Mouse (Mus musculus): ENCODE measurements around the gene Bmp7. TPM values are rescaled to one million over a fixed set of nuclear protein-coding genes. Genes with fewer than 3 reads are reported as not detected.

The Bmp7 gene
- polyA plus RNA-seq, 1 experiment from 2014 or later: 13.2 TPM

DNA sequence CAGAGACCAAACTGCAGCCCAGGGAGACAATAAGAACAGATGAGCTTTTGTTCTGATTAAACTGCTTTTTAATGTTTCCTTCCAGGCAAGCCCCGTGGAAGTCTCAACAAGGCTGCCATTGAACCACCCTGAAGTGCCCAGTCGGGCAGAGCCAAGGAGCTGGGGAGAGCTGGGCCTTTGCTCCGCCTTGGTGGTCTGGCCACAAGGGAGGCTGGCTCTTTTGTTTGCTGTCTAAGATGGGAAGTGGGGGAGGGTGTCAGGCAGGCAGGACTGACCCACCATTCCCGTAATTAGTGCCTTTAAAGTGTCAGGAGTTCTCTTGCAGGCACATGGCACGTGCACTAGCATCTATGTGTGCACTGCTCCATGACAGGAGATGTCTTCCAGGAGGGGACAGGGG, 18.5 kb upstream of the Bmp7 start:
- Histone ChIP-seq H3K27ac (replicated peaks; ENCODE audit: low read depth, low read length) (no peak overlapping the region), H3K9me3 (ENCODE audit: control insufficient read depth, low read length) (peaks cover 5% of the 10 kb centered on the region; the same call in 1 of the 2 replicates), H3K9ac (replicated peaks; ENCODE audit: low read length) (no peak overlapping the region), H3K27me3 (ENCODE audit: control insufficient read depth, insufficient read depth, low read length) (no peaks in the 10 kb centered on the region), H3K4me1 (ENCODE audit: control insufficient read depth, insufficient read depth, low read length) (peaks cover 7% of the 10 kb centered on the region; the same call in 1 of the 2 replicates), H3K4me2 (ENCODE audit: low read length) (no peak overlapping the region), H3K36me3 (ENCODE audit: control insufficient read depth, insufficient read depth, low read length) (no peaks in the 10 kb centered on the region), H3K4me3 (replicated peaks; ENCODE audit: low read depth, low read length) (no peak overlapping the region)
- 4% methylated on average over 5 of the region's 5 CpGs for WGBS
- DNase-seq (peak; percentile 37), ATAC-seq (ENCODE audit: low FRiP score, low TSS enrichment) (no peak)

- no peaks in the 10 kb centered on the region for H3K36me3 ChIP-seq (ENCODE audit: control insufficient read depth, insufficient read depth, low read length)
- no peak overlapping the region for H3K4me3 ChIP-seq (replicated peaks; ENCODE audit: low read depth, low read length)
- H3K9ac ChIP-seq (replicated peaks; ENCODE audit: low read length): no peak overlapping the region
- ATAC-seq (ENCODE audit: low FRiP score, low TSS enrichment) (no peak), DNase-seq (no peak)
- no peak overlapping the region for H3K4me2 ChIP-seq (ENCODE audit: low read length)
- peaks cover 4% of the 10 kb centered on the region; the same call in 1 of the 2 replicates for H3K27me3 ChIP-seq (ENCODE audit: control insufficient read depth, insufficient read depth, low read length)
- 0 out of 2 replicates have a peak, but pooled peaks cover 8% of the 10 kb centered on the region for H3K4me1 ChIP-seq (ENCODE audit: control insufficient read depth, insufficient read depth, low read length)
- 87% methylated on average over 2 of the region's 2 CpGs for WGBS
- peaks cover 5% of the 10 kb centered on the region; the same call in 1 of the 2 replicates for H3K9me3 ChIP-seq (ENCODE audit: control insufficient read depth, low read length)
- H3K27ac ChIP-seq (replicated peaks; ENCODE audit: low read depth, low read length): no peak overlapping the region
These were observed 11.9 kb upstream of the Bmp7 start for GRCm38 (mm10) chr2:172951976-172952375.

GRCm38 (mm10) chr2:172950722-172951121, 10.6 kb upstream of the Bmp7 start:
- Histone ChIP-seq H3K9ac (replicated peaks; ENCODE audit: low read length) (no peak overlapping the region), H3K4me2 (ENCODE audit: low read length) (no peak overlapping the region), H3K9me3 (ENCODE audit: control insufficient read depth, low read length) (no peaks in the 10 kb centered on the region), H3K27me3 (ENCODE audit: control insufficient read depth, insufficient read depth, low read length) (peaks cover 4% of the 10 kb centered on the region; the same call in 1 of the 2 replicates), H3K4me3 (replicated peaks; ENCODE audit: low read depth, low read length) (no peak overlapping the region), H3K4me1 (ENCODE audit: control insufficient read depth, insufficient read depth, low read length) (0 out of 2 replicates have a peak, but pooled peaks cover 8% of the 10 kb centered on the region), H3K27ac (replicated peaks; ENCODE audit: low read depth, low read length) (no peak overlapping the region), H3K36me3 (ENCODE audit: control insufficient read depth, insufficient read depth, low read length) (no peaks in the 10 kb centered on the region)
- DNase-seq (peak; percentile 42), ATAC-seq (ENCODE audit: low FRiP score, low TSS enrichment) (no peak)
- WGBS: 25% methylated on average over 11 of the region's 11 CpGs

DNA sequence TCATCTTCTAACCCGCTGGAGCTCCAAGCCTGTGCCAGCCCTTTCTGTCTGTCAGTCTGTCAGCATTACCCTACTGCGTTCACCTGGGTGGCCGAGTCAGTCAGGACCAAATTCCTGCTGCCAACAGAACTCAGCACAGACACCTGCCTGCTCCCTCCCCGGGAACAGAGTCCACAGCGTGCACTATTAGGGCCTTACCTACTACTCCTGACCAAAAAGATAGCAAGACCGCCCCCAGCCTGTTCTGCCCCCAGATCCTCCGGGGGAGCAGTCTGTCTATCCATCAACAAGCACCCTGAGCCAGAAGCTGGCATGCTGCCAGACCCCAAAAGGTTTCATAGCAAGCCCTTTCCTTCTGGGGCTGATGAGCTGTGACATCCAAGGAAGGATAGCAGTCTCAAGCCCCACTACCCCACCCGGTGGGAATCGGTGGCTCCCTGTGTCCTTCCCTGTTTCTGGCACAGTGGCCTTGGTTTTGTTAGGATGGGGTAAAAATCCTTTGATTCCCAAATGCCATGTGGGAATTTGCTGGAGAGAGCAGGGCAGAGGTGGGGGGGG, 10.1 kb upstream of the Bmp7 start:
- Histone ChIP-seq H3K27ac (replicated peaks; ENCODE audit: low read depth, low read length) (no peak overlapping the region), H3K9me3 (ENCODE audit: control insufficient read depth, low read length) (no peaks in the 10 kb centered on the region), H3K4me1 (ENCODE audit: control insufficient read depth, insufficient read depth, low read length) (0 out of 2 replicates have a peak, but pooled peaks cover 8% of the 10 kb centered on the region), H3K36me3 (ENCODE audit: control insufficient read depth, insufficient read depth, low read length) (no peaks in the 10 kb centered on the region), H3K9ac (replicated peaks; ENCODE audit: low read length) (no peak overlapping the region), H3K4me3 (replicated peaks; ENCODE audit: low read depth, low read length) (no peak overlapping the region), H3K4me2 (ENCODE audit: low read length) (no peak overlapping the region), H3K27me3 (ENCODE audit: control insufficient read depth, insufficient read depth, low read length) (peaks cover 4% of the 10 kb centered on the region; the same call in 1 of the 2 replicates)
- DNase-seq (peak; percentile 40), ATAC-seq (ENCODE audit: low FRiP score, low TSS enrichment) (peak; percentile 55; the same call in 1 of the 2 replicates)
- 60% methylated on average over 9 of the region's 9 CpGs for WGBS

GRCm38 (mm10) chr2:172949051-172949450, 8.9 kb upstream of the Bmp7 start:
- Histone ChIP-seq H3K4me2 (ENCODE audit: low read length) (no peak overlapping the region), H3K4me1 (ENCODE audit: control insufficient read depth, insufficient read depth, low read length) (0 out of 2 replicates have a peak, but pooled peaks cover 8% of the 10 kb centered on the region), H3K4me3 (replicated peaks; ENCODE audit: low read depth, low read length) (no peak overlapping the region), H3K9me3 (ENCODE audit: control insufficient read depth, low read length) (no peaks in the 10 kb centered on the region), H3K27ac (replicated peaks; ENCODE audit: low read depth, low read length) (no peak overlapping the region), H3K27me3 (ENCODE audit: control insufficient read depth, insufficient read depth, low read length) (peaks cover 4% of the 10 kb centered on the region; the same call in 1 of the 2 replicates), H3K9ac (replicated peaks; ENCODE audit: low read length) (no peak overlapping the region), H3K36me3 (ENCODE audit: control insufficient read depth, insufficient read depth, low read length) (no peaks in the 10 kb centered on the region)
- ATAC-seq (ENCODE audit: low FRiP score, low TSS enrichment) (no peak), DNase-seq (peak; percentile 39)
- 44% methylated on average over 5 of the region's 5 CpGs for WGBS

DNA sequence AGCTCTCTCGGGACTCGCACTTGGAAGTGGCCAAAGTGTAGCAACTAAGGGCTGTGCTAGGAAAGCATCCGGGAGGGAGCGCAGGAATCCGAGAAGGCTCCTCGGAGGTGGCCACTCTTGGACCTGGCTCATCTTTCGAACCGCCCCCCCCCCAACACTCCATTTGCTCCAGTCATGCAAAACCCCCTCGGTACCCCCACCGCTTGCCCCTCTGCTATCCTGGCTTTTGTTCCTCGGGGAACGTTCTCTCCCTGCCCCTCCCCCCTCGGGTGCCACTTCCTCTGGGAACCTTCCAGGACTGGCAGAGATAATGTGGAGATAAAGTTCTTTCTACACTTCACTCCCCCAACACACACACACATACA, 660 bp upstream of the Bmp7 start:
- H3K4me3 ChIP-seq (replicated peaks; ENCODE audit: low read depth, low read length): peak overlapping the region; percentile 41
- no peak overlapping the region; the same call in 1 of the 2 replicates for H3K9ac ChIP-seq (replicated peaks; ENCODE audit: low read length)
- H3K27ac ChIP-seq (replicated peaks; ENCODE audit: low read depth, low read length): no peak overlapping the region
- DNase-seq (no peak), ATAC-seq (ENCODE audit: low FRiP score, low TSS enrichment) (0 out of 2 replicates have a peak, but pooled peaks have one; percentile 14)
- no peaks in the 10 kb centered on the region for H3K36me3 ChIP-seq (ENCODE audit: control insufficient read depth, insufficient read depth, low read length)
- WGBS: under 1% methylated on average over 12 of the region's 13 CpGs
- H3K27me3 ChIP-seq (ENCODE audit: control insufficient read depth, insufficient read depth, low read length): peaks cover 77% of the 10 kb centered on the region
- peak overlapping the region; percentile 83 for H3K4me2 ChIP-seq (ENCODE audit: low read length)
- H3K9me3 ChIP-seq (ENCODE audit: control insufficient read depth, low read length): no peaks in the 10 kb centered on the region
- H3K4me1 ChIP-seq (ENCODE audit: control insufficient read depth, insufficient read depth, low read length): peaks cover 22% of the 10 kb centered on the region

GRCm38 (mm10) chr2:172939639-172940002, 500 bp downstream of the Bmp7 start:
- peak overlapping the region; percentile 83 for H3K4me2 ChIP-seq (ENCODE audit: low read length)
- H3K27ac ChIP-seq (replicated peaks; ENCODE audit: low read depth, low read length): peak overlapping the region; percentile 32; the same call in 1 of the 2 replicates
- H3K9ac ChIP-seq (replicated peaks; ENCODE audit: low read length): peak overlapping the region; percentile 40; the same call in 1 of the 2 replicates
- WGBS: 0% methylated on average over 26 of the region's 26 CpGs
- no peaks in the 10 kb centered on the region for H3K9me3 ChIP-seq (ENCODE audit: control insufficient read depth, low read length)
- H3K4me3 ChIP-seq (replicated peaks; ENCODE audit: low read depth, low read length): peak overlapping the region; percentile 41
- ATAC-seq (ENCODE audit: low FRiP score, low TSS enrichment): no peak
- H3K4me1 ChIP-seq (ENCODE audit: control insufficient read depth, insufficient read depth, low read length): peaks cover 33% of the 10 kb centered on the region
- DNase-seq: no peak
- H3K36me3 ChIP-seq (ENCODE audit: control insufficient read depth, insufficient read depth, low read length): no peaks in the 10 kb centered on the region
- peaks cover 84% of the 10 kb centered on the region for H3K27me3 ChIP-seq (ENCODE audit: control insufficient read depth, insufficient read depth, low read length)

GRCm38 (mm10) chr2:172938761-172939638, 1.1 kb downstream of the Bmp7 start:
- H3K36me3 ChIP-seq (ENCODE audit: control insufficient read depth, insufficient read depth, low read length): no peaks in the 10 kb centered on the region
- peak overlapping the region; percentile 83 for H3K4me2 ChIP-seq (ENCODE audit: low read length)
- no peaks in the 10 kb centered on the region for H3K9me3 ChIP-seq (ENCODE audit: control insufficient read depth, low read length)
- peak overlapping the region; percentile 41 for H3K4me3 ChIP-seq (replicated peaks; ENCODE audit: low read depth, low read length)
- DNase-seq (peak; percentile 56), ATAC-seq (ENCODE audit: low FRiP score, low TSS enrichment) (no peak)
- H3K4me1 ChIP-seq (ENCODE audit: control insufficient read depth, insufficient read depth, low read length): peaks cover 39% of the 10 kb centered on the region
- H3K27ac ChIP-seq (replicated peaks; ENCODE audit: low read depth, low read length): 0 out of 2 replicates have a peak overlapping the region, but pooled peaks have one; percentile 32
- WGBS: under 1% methylated on average over 57 of the region's 57 CpGs
- H3K9ac ChIP-seq (replicated peaks; ENCODE audit: low read length): peak overlapping the region; percentile 40; the same call in 1 of the 2 replicates
- H3K27me3 ChIP-seq (ENCODE audit: control insufficient read depth, insufficient read depth, low read length): peaks cover 84% of the 10 kb centered on the region

Data from midbrain, embryonic 14.5 days (tissue).